Mouse (Mus musculus): ENCODE data around the gene Baiap3.
A peak's percentile ranks its signal among the peaks of the same experiment; 100 is the strongest.
"Not testable (repeated sequence)": the region's sequence is repeated elsewhere in the genome, so short reads cannot be mapped to it uniquely, and the experiment has no call there.

Baiap3 gene

GRCm38 (mm10) chr17:25248033-25248750 lies 8.0 kb downstream of the Baiap3 start:
- DNase-seq (ENCODE audit: low spot score) = no peak

GRCm38 (mm10) chr17:25244239-25244638 lies 11.9 kb downstream of the Baiap3 start:
- DNase-seq (ENCODE audit: low spot score) = no peak

GRCm38 (mm10) chr17:25243131-25243780 lies 12.9 kb downstream of the Baiap3 start:
- no peak for DNase-seq (ENCODE audit: low spot score)

GRCm38 (mm10) chr17:25239695-25240636 lies 16.2 kb downstream of the Baiap3 start, which contains the start of the genes Gnptg and Tsr3:
Gene Gnptg (minus strand): TSS chr17:25240124.
Gene Tsr3 (plus strand): TSS chr17:25240170.
- DNase-seq (ENCODE audit: low spot score) = peak; percentile 45

GRCm38 (mm10) chr17:25235635-25236034 lies 20.5 kb downstream of the Baiap3 start:
- no peak for DNase-seq (ENCODE audit: low spot score)

- not testable (repeated sequence) for DNase-seq (ENCODE audit: low spot score)
These were observed 24.5 kb downstream of the Baiap3 start for GRCm38 (mm10) chr17:25231621-25232020.

GRCm38 (mm10) chr17:25230700-25231099 lies 25.5 kb downstream of the Baiap3 start:
- no peak for DNase-seq (ENCODE audit: low spot score)

GRCm38 (mm10) chr17:25230014-25230655 lies 26.0 kb downstream of the Baiap3 start:
- not testable (repeated sequence) for DNase-seq (ENCODE audit: low spot score)

GRCm38 (mm10) chr17:25227991-25228390 lies 28.2 kb downstream of the Baiap3 start:
- DNase-seq (ENCODE audit: low spot score) = no peak

- no peak for DNase-seq (ENCODE audit: low spot score)
These were observed 30.5 kb downstream of the Baiap3 start for GRCm38 (mm10) chr17:25225659-25226058.

GRCm38 (mm10) chr17:25224586-25225222 lies 31.5 kb downstream of the Baiap3 start:
- no peak for DNase-seq (ENCODE audit: low spot score)

GRCm38 (mm10) chr17:25222951-25223601 lies 33.1 kb downstream of the Baiap3 start:
- no peak for DNase-seq (ENCODE audit: low spot score)

- DNase-seq (ENCODE audit: low spot score) = not testable (repeated sequence)
These were observed 33.6 kb downstream of the Baiap3 start for GRCm38 (mm10) chr17:25222504-25222940.

GRCm38 (mm10) chr17:25221821-25222503 lies 34.2 kb downstream of the Baiap3 start:
- DNase-seq (ENCODE audit: low spot score) = no peak

- DNase-seq (ENCODE audit: low spot score) = no peak
These were observed 35.4 kb downstream of the Baiap3 start for GRCm38 (mm10) chr17:25220746-25221145.

- no peak for DNase-seq (ENCODE audit: low spot score)
These were observed 36.5 kb downstream of the Baiap3 start for GRCm38 (mm10) chr17:25219492-25220295.

- no peak for DNase-seq (ENCODE audit: low spot score)
These were observed 37.2 kb downstream of the Baiap3 start for GRCm38 (mm10) chr17:25218967-25219366.

- no peak for DNase-seq (ENCODE audit: low spot score)
These were observed 40.7 kb downstream of the Baiap3 start for GRCm38 (mm10) chr17:25215431-25215830.

- no peak for DNase-seq (ENCODE audit: low spot score)
These were observed 44.5 kb downstream of the Baiap3 start for GRCm38 (mm10) chr17:25211705-25212104.
